Mouse (Mus musculus): ENCODE data around the gene Lrrc19.

DNA sequence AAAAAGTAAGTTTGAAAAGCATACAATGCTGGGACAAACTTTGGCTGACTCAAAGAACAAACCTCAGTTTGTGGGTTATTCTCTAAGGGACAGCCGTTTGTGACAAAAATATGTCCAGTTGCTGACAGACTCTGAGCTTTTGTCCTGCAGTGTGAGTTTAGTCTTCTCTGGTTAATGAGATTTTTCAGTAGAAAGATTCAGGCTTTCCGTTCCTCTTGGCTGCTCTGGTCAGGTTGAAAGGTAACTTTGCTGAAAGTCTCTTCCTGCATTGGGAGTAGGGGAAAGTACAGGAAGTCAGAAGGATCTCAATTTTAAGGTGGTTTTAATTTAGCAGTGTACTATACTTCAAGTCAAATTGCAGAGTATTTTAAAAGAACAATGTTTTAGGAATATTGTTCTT, 44.4 kb downstream of the Lrrc19 start:
- no peak for TF ChIP-seq EP300 (optimal IDR thresholded peaks at IDR 0.05)
- TF ChIP-seq CTCF (IDR thresholded peaks at IDR 0.05; ENCODE audit: low read depth) = no peak
